Mouse (Mus musculus) hindbrain, postnatal 0 days (tissue): Measurements from ENCODE around the gene Pla2g4e. TPM values are rescaled to one million over a fixed set of nuclear protein-coding genes. Genes with fewer than 3 reads are reported as not detected.

Source experiments
- ATAC-seq: fragments of 200-750 bp; cut with Nextera tagmentation; 2 replicates; pipeline ENCODE4 v1.8.0; 2017; ENCODE audit warnings: mild to moderate bottlenecking, moderate TSS enrichment, moderate library complexity
- DNase-seq: peaks from one replicate; pipeline ENCODE4 v3.0.0-alpha.2; 2015; ENCODE audit warnings: low spot score
- H3K27ac ChIP-seq: fragments of 300-500 bp; sonication (generic); 2 replicates; pipeline ENCODE4 v1.5.1; 2014; ENCODE audit warnings: mild to moderate bottlenecking
- H3K27me3 ChIP-seq: fragments of 300-500 bp; sonication (generic); 2 replicates; pipeline ENCODE4 v1.6.1; 2014; ENCODE audit warnings: low read length, mixed read lengths; ENCODE audit not compliant: insufficient read depth
- H3K36me3 ChIP-seq: fragments of 300-500 bp; sonication (generic); 2 replicates; pipeline ENCODE4 v1.6.1; 2014; ENCODE audit warnings: low read length, mixed read lengths; ENCODE audit not compliant: insufficient read depth
- H3K4me1 ChIP-seq: fragments of 300-500 bp; sonication (generic); 2 replicates; pipeline ENCODE4 v1.6.1; 2014; ENCODE audit warnings: antibody characterized with exemption, low read length, mixed read lengths; ENCODE audit not compliant: insufficient read depth
- H3K4me2 ChIP-seq: fragments of 300-500 bp; sonication (generic); 2 replicates; pipeline ENCODE4 v1.6.1; 2014; ENCODE audit warnings: low read depth, mild to moderate bottlenecking, low read length, moderate library complexity, mixed read lengths
- H3K4me3 ChIP-seq: fragments of 300-500 bp; sonication (generic); 2 replicates; pipeline ENCODE4 v1.5.1; 2014; ENCODE audit warnings: low read length
- H3K9ac ChIP-seq: fragments of 300-500 bp; sonication (generic); replicated peaks from 2 replicates; pipeline ENCODE4 v1.6.1; 2014; ENCODE audit warnings: mild to moderate bottlenecking, low read length, moderate library complexity, mixed read lengths
- H3K9me3 ChIP-seq: fragments of 300-500 bp; sonication (generic); 2 replicates; pipeline ENCODE4 v1.6.1; 2016; ENCODE audit warnings: low read length, mixed read lengths
- CTCF ChIP-seq: IDR thresholded peaks from 2 replicates; pipeline ENCODE4 v1.5.1; 2016; ENCODE audit warnings: antibody characterized with exemption, control low read depth, low read depth
- WGBS: fragments of 180-500 bp; shearing (Covaris S2); extraction: QIAGEN DNeasy Blood & Tissue Kit; methylation state at CpG from one replicate; pipeline ENCODE4 v1.1.7; 2014; 5-methylcytosine and 5-hydroxymethylcytosine counted together
- polyA plus RNA-seq: library from polyadenylated mRNA; unstranded; fragments of >200 nt; fragmentation: Nextera tagmentation; extraction: Ambion mirVana; gene quantifications from 2 replicates; pipeline ENCODE4 v1.2.1, GENCODE M21; 2015
- total RNA-seq: library from RNA; depleted of rRNA; stranded (reverse); fragments of >200 nt; gene quantifications from 2 replicates; pipeline ENCODE4 v1.2.3, GENCODE M21; 2014; rRNA removed

Pla2g4e gene
- total and polyA plus RNA-seq, 2 experiments from 2014 or later = 8.0 to 15.0 TPM

DNA sequence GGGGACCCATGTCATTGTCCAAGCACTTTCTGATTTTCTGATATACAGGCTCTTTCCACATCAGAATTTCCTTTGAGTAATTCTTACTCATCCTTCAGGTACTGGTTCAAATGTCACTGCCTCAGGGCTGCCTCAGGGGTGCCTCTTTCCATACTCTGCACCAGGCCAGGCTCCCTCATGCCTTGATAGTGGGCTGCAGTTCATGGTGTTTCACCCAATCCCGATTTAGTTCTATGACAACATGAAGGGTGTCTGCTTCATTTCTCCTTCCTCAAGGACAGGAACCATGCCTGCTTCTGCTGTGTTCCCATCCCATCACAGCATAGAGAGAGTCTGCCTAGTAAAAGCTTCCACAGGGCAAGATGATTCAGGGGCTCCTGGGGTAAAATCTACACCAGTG is 118.2 kb downstream of the Pla2g4e start:
- Histone ChIP-seq H3K9me3 (no peaks in the 10 kb centered on the region), H3K4me1 (no peaks in the 10 kb centered on the region), H3K36me3 (no peaks in the 10 kb centered on the region), H3K4me3 (no peak overlapping the region), H3K27me3 (no peaks in the 10 kb centered on the region), H3K27ac (no peak overlapping the region), H3K4me2 (no peak overlapping the region), H3K9ac (no peak overlapping the region)
- DNase-seq = no peak
- ATAC-seq = no peak
- 95% methylated on average over 1 of the region's 1 CpGs for WGBS
- TF ChIP-seq CTCF = no peak

DNA sequence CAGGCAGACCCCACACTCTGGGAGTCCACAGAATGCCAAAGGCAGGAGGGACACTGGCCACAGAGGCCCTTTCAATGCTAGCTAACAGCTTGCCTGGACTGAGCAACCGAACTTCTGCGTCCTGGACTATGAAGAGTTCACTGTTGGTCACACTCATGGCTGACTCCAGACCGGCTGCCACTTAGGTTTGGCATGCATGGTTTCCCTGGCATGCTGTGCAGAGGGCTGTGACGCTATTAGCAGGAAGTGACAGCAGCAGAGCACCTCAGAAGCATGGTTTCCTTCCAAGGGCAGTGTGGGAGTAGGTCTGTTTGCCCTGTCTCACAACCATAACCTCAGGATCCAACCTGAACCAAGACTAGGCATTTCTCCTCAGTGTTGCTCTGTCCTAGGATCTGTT is 118.7 kb downstream of the Pla2g4e start:
- Histone ChIP-seq H3K4me2 (no peak overlapping the region), H3K27me3 (no peaks in the 10 kb centered on the region), H3K9ac (no peak overlapping the region), H3K36me3 (no peaks in the 10 kb centered on the region), H3K27ac (no peak overlapping the region), H3K9me3 (no peaks in the 10 kb centered on the region), H3K4me1 (no peaks in the 10 kb centered on the region), H3K4me3 (no peak overlapping the region)
- no peak for ATAC-seq
- 79% methylated on average over 4 of the region's 4 CpGs for WGBS
- TF ChIP-seq CTCF = no peak
- no peak for DNase-seq

DNA sequence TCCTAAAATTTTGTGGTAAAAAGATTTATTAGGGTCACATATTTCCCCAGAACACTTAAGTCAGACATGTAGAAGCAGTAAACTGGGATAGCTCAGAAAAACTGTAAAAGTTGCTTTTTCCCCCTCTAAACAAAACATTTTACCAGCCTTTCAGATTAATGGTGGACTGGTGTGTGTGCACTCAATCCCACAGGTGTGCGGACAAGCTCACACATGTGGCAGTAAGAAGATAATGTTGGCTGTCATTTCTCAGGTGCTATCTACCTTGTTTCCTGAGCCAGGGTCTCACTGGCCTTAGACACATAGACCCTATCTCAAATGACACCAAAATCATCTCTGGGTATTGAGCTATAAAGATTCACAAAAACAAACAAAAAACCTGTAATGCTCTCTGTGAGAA is 119.7 kb downstream of the Pla2g4e start:
- no peak for TF ChIP-seq CTCF
- H3K4me1 ChIP-seq = no peaks in the 10 kb centered on the region
- no peaks in the 10 kb centered on the region for H3K27me3 ChIP-seq
- H3K36me3 ChIP-seq = no peaks in the 10 kb centered on the region
- H3K9ac ChIP-seq = no peak overlapping the region
- no peak overlapping the region for H3K27ac ChIP-seq
- H3K4me2 ChIP-seq = no peak overlapping the region
- no peak for ATAC-seq
- WGBS = 100% methylated on average over 1 of the region's 1 CpGs
- H3K4me3 ChIP-seq = no peak overlapping the region
- no peaks in the 10 kb centered on the region for H3K9me3 ChIP-seq
- DNase-seq = no peak

DNA sequence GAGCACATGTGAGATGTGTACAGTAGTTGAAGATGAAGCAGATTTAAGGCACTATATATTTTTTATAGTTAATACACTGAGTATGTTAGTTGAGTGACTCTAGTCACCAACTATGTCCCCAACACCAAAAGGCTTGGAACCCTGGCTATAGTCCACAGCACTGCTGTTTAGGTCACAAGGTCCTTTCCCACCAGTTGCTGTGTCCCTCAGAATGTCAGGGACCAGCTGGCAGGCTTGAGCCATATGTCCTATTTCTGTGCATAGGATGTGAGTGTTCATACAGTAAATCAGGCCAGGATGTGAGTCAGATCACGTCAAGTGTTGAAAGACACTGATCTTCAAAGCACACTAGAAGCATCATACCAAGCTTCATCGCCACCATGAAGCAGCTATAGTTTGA is 120.2 kb downstream of the Pla2g4e start:
- Histone ChIP-seq H3K36me3 (no peaks in the 10 kb centered on the region), H3K9ac (no peak overlapping the region), H3K27me3 (no peaks in the 10 kb centered on the region), H3K4me3 (no peak overlapping the region), H3K27ac (no peak overlapping the region), H3K4me1 (no peaks in the 10 kb centered on the region), H3K4me2 (no peak overlapping the region), H3K9me3 (no peaks in the 10 kb centered on the region)
- no peak for ATAC-seq
- TF ChIP-seq CTCF = no peak
- no peak for DNase-seq
- WGBS = 76% methylated on average over 2 of the region's 2 CpGs

DNA sequence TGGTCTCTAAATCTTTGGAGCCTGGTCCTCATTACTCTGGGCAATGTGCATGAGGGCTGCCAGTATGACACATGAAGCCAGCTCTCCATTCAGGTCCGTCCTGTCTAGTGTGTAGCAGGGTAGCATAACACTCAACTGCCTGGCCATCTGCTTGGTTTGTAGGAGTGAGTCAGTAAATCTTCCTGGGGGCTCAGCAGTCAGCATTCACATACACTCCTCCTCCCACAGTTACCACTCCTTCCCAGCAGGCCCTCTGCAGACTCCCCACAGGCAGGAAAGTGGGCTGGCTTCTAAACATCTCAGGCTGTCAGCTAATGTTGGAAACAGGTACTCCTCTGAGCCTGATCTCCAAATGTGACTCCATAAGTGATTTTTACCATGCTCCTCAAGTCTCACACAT is 121.0 kb downstream of the Pla2g4e start:
- no peaks in the 10 kb centered on the region for H3K4me1 ChIP-seq
- DNase-seq (no peak), ATAC-seq (no peak)
- H3K4me2 ChIP-seq = no peak overlapping the region
- H3K36me3 ChIP-seq = no peaks in the 10 kb centered on the region
- no peaks in the 10 kb centered on the region for H3K9me3 ChIP-seq
- H3K9ac ChIP-seq = no peak overlapping the region
- H3K4me3 ChIP-seq = no peak overlapping the region
- WGBS = 41% methylated on average over 1 of the region's 1 CpGs
- TF ChIP-seq CTCF = no peak
- H3K27ac ChIP-seq = no peak overlapping the region
- H3K27me3 ChIP-seq = no peaks in the 10 kb centered on the region

DNA sequence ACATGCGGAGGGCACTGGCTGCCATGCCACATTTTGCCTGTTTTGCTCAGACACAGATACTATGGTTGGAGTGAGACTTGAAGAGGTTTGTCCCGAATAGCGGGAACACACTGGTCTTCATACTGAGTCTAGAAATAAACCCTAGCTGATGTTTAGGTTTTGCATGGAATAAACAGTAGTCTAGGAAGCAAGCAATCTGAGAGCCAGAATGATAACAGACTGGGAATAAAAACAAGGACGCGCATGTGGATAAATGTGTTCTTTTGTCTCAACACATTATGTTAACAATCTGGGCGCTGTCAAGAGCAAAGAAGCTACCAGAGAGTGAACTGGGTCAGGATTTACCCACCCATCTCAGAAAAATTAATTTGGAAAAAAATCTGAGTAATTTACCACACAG is 122.2 kb downstream of the Pla2g4e start:
- Histone ChIP-seq H3K27ac (no peak overlapping the region), H3K9ac (no peak overlapping the region), H3K4me2 (no peak overlapping the region), H3K9me3 (no peaks in the 10 kb centered on the region), H3K4me1 (no peaks in the 10 kb centered on the region), H3K27me3 (no peaks in the 10 kb centered on the region), H3K4me3 (no peak overlapping the region), H3K36me3 (no peaks in the 10 kb centered on the region)
- no peak for TF ChIP-seq CTCF
- no peak for ATAC-seq
- 88% methylated on average over 6 of the region's 6 CpGs for WGBS
- no peak for DNase-seq

DNA sequence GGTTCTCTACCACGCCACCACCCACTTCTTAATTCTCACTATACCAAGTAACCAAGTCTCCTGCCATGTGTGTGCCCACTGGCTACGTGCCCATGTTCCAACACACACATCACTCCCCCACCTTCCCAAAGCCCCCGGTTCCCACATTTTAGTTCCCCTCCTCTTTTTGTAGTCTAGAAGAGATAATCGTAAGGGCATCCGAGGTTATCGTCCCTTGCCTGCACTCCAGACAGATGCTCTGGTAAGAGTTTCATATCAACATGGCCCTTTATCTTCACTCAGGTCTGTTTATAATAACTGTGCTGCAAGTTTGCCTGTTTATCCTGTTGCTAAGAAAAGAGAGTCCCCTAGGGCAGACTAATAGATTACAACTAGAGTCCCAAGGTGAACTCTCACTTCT is 127.8 kb downstream of the Pla2g4e start:
- no peaks in the 10 kb centered on the region for H3K36me3 ChIP-seq
- H3K4me3 ChIP-seq = no peak overlapping the region
- H3K4me1 ChIP-seq = no peaks in the 10 kb centered on the region
- no peak for TF ChIP-seq CTCF
- ATAC-seq = no peak
- no peaks in the 10 kb centered on the region for H3K27me3 ChIP-seq
- 93% methylated on average over 6 of the region's 6 CpGs for WGBS
- H3K4me2 ChIP-seq = no peak overlapping the region
- no peaks in the 10 kb centered on the region for H3K9me3 ChIP-seq
- DNase-seq = no peak
- H3K27ac ChIP-seq = no peak overlapping the region
- no peak overlapping the region for H3K9ac ChIP-seq

Other genes starting within 250 kb of the Pla2g4e start
- gene Jmjd7, start 217.9 kb downstream of the Pla2g4e start, total RNA-seq = 16.3 and 18.7 TPM in 2 replicates
- gene Jmjd7, start 217.9 kb downstream of the Pla2g4e start, polyA plus RNA-seq = 20.0 and 20.3 TPM in 2 replicates
- gene Gm28042, start 217.8 kb downstream of the Pla2g4e start, total RNA-seq = 2.9 and 6.8 TPM in 2 replicates
- 1.3 and 1.8 TPM in 2 replicates for gene Gm28042, start 217.8 kb downstream of the Pla2g4e start, polyA plus RNA-seq
- gene Pla2g4b, start 211.9 kb downstream of the Pla2g4e start, total RNA-seq = 5.5 and 12.3 TPM in 2 replicates
- gene Pla2g4b, start 211.9 kb downstream of the Pla2g4e start, polyA plus RNA-seq = 0.30 and 0.33 TPM in 2 replicates
- gene Ehd4, start 90.7 kb downstream of the Pla2g4e start, total RNA-seq = 6.3 and 7.1 TPM in 2 replicates
- gene Ehd4, start 90.7 kb downstream of the Pla2g4e start, polyA plus RNA-seq = 24.6 and 25.2 TPM in 2 replicates
- gene Pla2g4d, start 43.9 kb upstream of the Pla2g4e start, total RNA-seq = 0.14 and 0.16 TPM in 2 replicates
- gene Pla2g4d, start 43.9 kb upstream of the Pla2g4e start, polyA plus RNA-seq = 0.20 TPM in 2 replicates
- not detected in 2 replicates for gene Pla2g4f, start 68.8 kb upstream of the Pla2g4e start, total RNA-seq
- gene Pla2g4f, start 68.8 kb upstream of the Pla2g4e start, polyA plus RNA-seq = not detected in 2 replicates
- 47.9 and 67.4 TPM in 2 replicates for gene Vps39, start 107.8 kb upstream of the Pla2g4e start, total RNA-seq
- gene Vps39, start 107.8 kb upstream of the Pla2g4e start, polyA plus RNA-seq = 31.9 and 32.2 TPM in 2 replicates
- gene Ganc, start 158.6 kb upstream of the Pla2g4e start, total RNA-seq = 7.5 and 10.5 TPM in 2 replicates
- 8.2 and 9.1 TPM in 2 replicates for gene Ganc, start 158.6 kb upstream of the Pla2g4e start, polyA plus RNA-seq
- gene Tmem87a, start 158.8 kb upstream of the Pla2g4e start, total RNA-seq = 23.2 and 25.0 TPM in 2 replicates
- gene Tmem87a, start 158.8 kb upstream of the Pla2g4e start, polyA plus RNA-seq = 7.4 and 7.9 TPM in 2 replicates
- gene Capn3, start 210.7 kb upstream of the Pla2g4e start, total RNA-seq = 0.42 and 5.5 TPM in 2 replicates
- gene Capn3, start 210.7 kb upstream of the Pla2g4e start, polyA plus RNA-seq = 1.2 TPM in 2 replicates